Mouse (Mus musculus) embryonic facial prominence, embryonic 10.5 days (tissue): ENCODE results near the gene Anapc4. TPM values are rescaled to one million over a fixed set of nuclear protein-coding genes. Genes with fewer than 3 reads are reported as not detected.

Experiments used
- DNase-seq: peaks from one replicate; pipeline ENCODE4 v3.0.0-alpha.2; 2017; ENCODE audit warnings: low spot score
- H3K27ac ChIP-seq: fragments of 300-500 bp; sonication (generic); replicated peaks from 2 replicates; pipeline ENCODE4 v1.5.1; 2016; ENCODE audit warnings: mild to moderate bottlenecking
- H3K27me3 ChIP-seq: fragments of 300-500 bp; sonication (generic); replicated peaks from 2 replicates; pipeline ENCODE4 v1.6.1; 2016; ENCODE audit warnings: low read depth, mild to moderate bottlenecking; ENCODE audit not compliant: poor library complexity, severe bottlenecking
- H3K36me3 ChIP-seq: fragments of 300-500 bp; sonication (generic); replicated peaks from 2 replicates; pipeline ENCODE4 v1.6.1; 2016; ENCODE audit warnings: mild to moderate bottlenecking, moderate library complexity
- H3K4me1 ChIP-seq: fragments of 300-500 bp; sonication (generic); 2 replicates; pipeline ENCODE4 v1.6.1; 2016
- H3K4me3 ChIP-seq: fragments of 300-500 bp; sonication (generic); 2 replicates; pipeline ENCODE4 v1.5.1; 2016; ENCODE audit warnings: mild to moderate bottlenecking, moderate library complexity
- H3K9me3 ChIP-seq: fragments of 300-500 bp; sonication (generic); 2 replicates; pipeline ENCODE4 v1.6.1; 2016; ENCODE audit warnings: mild to moderate bottlenecking
- WGBS: fragments of 180-500 bp; shearing (Covaris S2); methylation state at CpG from one replicate; pipeline ENCODE4 v1.1.7; 2016; 5-methylcytosine and 5-hydroxymethylcytosine counted together
- polyA plus RNA-seq: library from polyadenylated mRNA; unstranded; fragments of >200 nt; fragmentation: Nextera tagmentation; extraction: Ambion mirVana; gene quantifications from 2 replicates; pipeline ENCODE4 v1.2.1, GENCODE M21; 2016

The Anapc4 gene
- polyA plus RNA-seq, 1 experiment from 2014 or later: 124 TPM

GRCm38 (mm10) chr5:52818676-52819075 lies 15.1 kb upstream of the Anapc4 start:
- 93% methylated on average over 7 of the region's 7 CpGs for whole genome bisulfite sequencing
- no peak for DNase-seq
- peaks cover 61% of the 10 kb centered on the region for H3K36me3 ChIP-seq
- no peaks in the 10 kb centered on the region for H3K4me1 ChIP-seq
- H3K9me3 ChIP-seq: no peaks in the 10 kb centered on the region
- H3K4me3 ChIP-seq: no peak overlapping the region
- no peak overlapping the region for H3K27ac ChIP-seq
- no peaks in the 10 kb centered on the region for H3K27me3 ChIP-seq

GRCm38 (mm10) chr5:52821691-52822090 lies 12.1 kb upstream of the Anapc4 start:
- Histone ChIP-seq H3K9me3 (no peaks in the 10 kb centered on the region), H3K27ac (no peak overlapping the region), H3K27me3 (no peaks in the 10 kb centered on the region), H3K4me3 (no peak overlapping the region), H3K36me3 (peaks cover 58% of the 10 kb centered on the region), H3K4me1 (no peaks in the 10 kb centered on the region)
- DNase-seq: peak; percentile 45
- 60% methylated on average over 3 of the region's 3 CpGs for WGBS

GRCm38 (mm10) chr5:52827923-52828322 lies 5.9 kb upstream of the Anapc4 start:
- H3K4me1 ChIP-seq: peaks cover 2% of the 10 kb centered on the region; the same call in 1 of the 2 replicates
- H3K4me3 ChIP-seq: no peak overlapping the region
- no peak overlapping the region for H3K27ac ChIP-seq
- H3K9me3 ChIP-seq: no peaks in the 10 kb centered on the region
- WGBS: 88% methylated on average over 4 of the region's 4 CpGs
- no peaks in the 10 kb centered on the region for H3K27me3 ChIP-seq
- peaks cover 27% of the 10 kb centered on the region for H3K36me3 ChIP-seq
- DNase-seq: no peak

- Histone ChIP-seq H3K27me3 (no peaks in the 10 kb centered on the region), H3K4me3 (peak overlapping the region; percentile 81), H3K36me3 (peaks cover 24% of the 10 kb centered on the region), H3K27ac (peak overlapping the region; percentile 92), H3K9me3 (no peaks in the 10 kb centered on the region), H3K4me1 (peaks cover 17% of the 10 kb centered on the region)
- DNase-seq: no peak
Observed at GRCm38 (mm10) chr5:52833005-52833404, 807 bp upstream of the Anapc4 start.

- no peak for DNase-seq
- H3K36me3 ChIP-seq: peaks cover 35% of the 10 kb centered on the region
- peak overlapping the region; percentile 81 for H3K4me3 ChIP-seq
- no peaks in the 10 kb centered on the region for H3K9me3 ChIP-seq
- no peaks in the 10 kb centered on the region for H3K27me3 ChIP-seq
- 11% methylated on average over 8 of the region's 8 CpGs for WGBS
- H3K4me1 ChIP-seq: peaks cover 17% of the 10 kb centered on the region
- H3K27ac ChIP-seq: peak overlapping the region; percentile 92
Observed at GRCm38 (mm10) chr5:52834386-52834785, 574 bp downstream of the Anapc4 start.

GRCm38 (mm10) chr5:52844319-52844718 lies 10.5 kb downstream of the Anapc4 start:
- WGBS: 93% methylated on average over 7 of the region's 7 CpGs
- H3K27ac ChIP-seq: no peak overlapping the region
- no peaks in the 10 kb centered on the region for H3K27me3 ChIP-seq
- H3K4me1 ChIP-seq: no peaks in the 10 kb centered on the region
- H3K9me3 ChIP-seq: no peaks in the 10 kb centered on the region
- H3K36me3 ChIP-seq: peaks cover 99% of the 10 kb centered on the region
- H3K4me3 ChIP-seq: no peak overlapping the region
- DNase-seq: no peak

GRCm38 (mm10) chr5:52855727-52856126 lies 21.9 kb downstream of the Anapc4 start:
- Histone ChIP-seq H3K27ac (no peak overlapping the region), H3K36me3 (peaks cover 96% of the 10 kb centered on the region), H3K27me3 (no peaks in the 10 kb centered on the region), H3K4me1 (no peaks in the 10 kb centered on the region), H3K9me3 (no peaks in the 10 kb centered on the region), H3K4me3 (no peak overlapping the region)
- no peak for DNase-seq
- WGBS: 88% methylated on average over 5 of the region's 5 CpGs

GRCm38 (mm10) chr5:52864446-52864845 lies 30.6 kb downstream of the Anapc4 start:
- Histone ChIP-seq H3K36me3 (peaks cover 96% of the 10 kb centered on the region), H3K27ac (no peak overlapping the region), H3K4me1 (no peaks in the 10 kb centered on the region), H3K9me3 (no peaks in the 10 kb centered on the region), H3K27me3 (no peaks in the 10 kb centered on the region), H3K4me3 (no peak overlapping the region)
- no peak for DNase-seq
- 93% methylated on average over 8 of the region's 8 CpGs for WGBS

- no peak for DNase-seq
- 94% methylated on average over 9 of the region's 9 CpGs for WGBS
- no peaks in the 10 kb centered on the region for H3K27me3 ChIP-seq
- H3K4me3 ChIP-seq: no peak overlapping the region
- peaks cover 82% of the 10 kb centered on the region for H3K36me3 ChIP-seq
- no peaks in the 10 kb centered on the region for H3K9me3 ChIP-seq
- H3K4me1 ChIP-seq: no peaks in the 10 kb centered on the region
- no peak overlapping the region for H3K27ac ChIP-seq
Observed at GRCm38 (mm10) chr5:52865825-52866224, 32.0 kb downstream of the Anapc4 start.

- H3K27me3 ChIP-seq: no peaks in the 10 kb centered on the region
- peaks cover 75% of the 10 kb centered on the region for H3K36me3 ChIP-seq
- H3K27ac ChIP-seq: no peak overlapping the region
- no peaks in the 10 kb centered on the region for H3K9me3 ChIP-seq
- no peak for DNase-seq
- WGBS: 90% methylated on average over 18 of the region's 18 CpGs
- no peak overlapping the region for H3K4me3 ChIP-seq
- no peaks in the 10 kb centered on the region for H3K4me1 ChIP-seq
Observed at GRCm38 (mm10) chr5:52866361-52867155, 32.7 kb downstream of the Anapc4 start.

- Histone ChIP-seq H3K4me3 (no peak overlapping the region), H3K4me1 (no peaks in the 10 kb centered on the region), H3K27ac (no peak overlapping the region), H3K27me3 (no peaks in the 10 kb centered on the region), H3K9me3 (no peaks in the 10 kb centered on the region), H3K36me3 (peaks cover 50% of the 10 kb centered on the region)
- no peak for DNase-seq
- WGBS: 88% methylated on average over 12 of the region's 12 CpGs
Observed at GRCm38 (mm10) chr5:52868918-52869703, 35.3 kb downstream of the Anapc4 start.

GRCm38 (mm10) chr5:52871461-52871860 lies 37.6 kb downstream of the Anapc4 start:
- H3K27ac ChIP-seq: no peak overlapping the region
- no peaks in the 10 kb centered on the region for H3K4me1 ChIP-seq
- no peak for DNase-seq
- no peak overlapping the region for H3K4me3 ChIP-seq
- no peaks in the 10 kb centered on the region for H3K27me3 ChIP-seq
- no peaks in the 10 kb centered on the region for H3K9me3 ChIP-seq
- H3K36me3 ChIP-seq: peaks cover 26% of the 10 kb centered on the region
- WGBS: 18% methylated on average over 1 of the region's 1 CpGs

- Histone ChIP-seq H3K9me3 (no peaks in the 10 kb centered on the region), H3K27me3 (no peaks in the 10 kb centered on the region), H3K27ac (no peak overlapping the region), H3K36me3 (peaks cover 21% of the 10 kb centered on the region), H3K4me3 (no peak overlapping the region), H3K4me1 (no peaks in the 10 kb centered on the region)
- 96% methylated on average over 13 of the region's 13 CpGs for WGBS
- no peak for DNase-seq
Observed at GRCm38 (mm10) chr5:52871986-52872385, 38.2 kb downstream of the Anapc4 start.
